ENCODE assay signal across 9 mouse cellular contexts in genomic region chr17:3288341-3288740, GRCm38 (mm10). TPM values are rescaled to one million over a fixed set of nuclear protein-coding genes. Genes with fewer than 3 reads are reported as not detected.
DNase-seq lines count a peak whose midpoint lies in the region; ATAC-seq and TF ChIP-seq lines count a peak whose summit lies in the region.
"Had no signal": no experiment of that assay in that cellular context is flagged by ENCODE, and none has a peak within 500 bp of the region (broad histone marks: within the 10 kb centered on the region; RNA-seq: fewer than 3 reads in every experiment).

No protein-coding gene starts in this region.

- DNase-seq in heart, adult 2 months: peak; percentile 35 to 64
- peak; percentile 46 for DNase-seq in WW6 (ENCODE audit: low read depth, low spot score)
- peak; percentile 58 to 67 for DNase-seq in cerebellum, postnatal 36 days
- peak; percentile 47 to 67 for DNase-seq in heart, postnatal 36 days
- peak; percentile 54 for DNase-seq in left cerebral cortex, adult 11 months (ENCODE audit: low spot score)
- DNase-seq in stomach, postnatal 0 days (ENCODE audit: low spot score): peak; percentile 76

- H3K4me3 ChIP-seq in heart, adult 2 months: no peak overlapping the region
- H3K4me3 ChIP-seq in heart, embryonic 12.5 days: no peak overlapping the region
- H3K4me3 ChIP-seq in stomach, postnatal 0 days (ENCODE audit: low read depth, low read length): no peak overlapping the region
- H3K4me3 ChIP-seq: embryonic facial prominence, embryonic 13.5 days had no signal

- no peak overlapping the region for H3K4me2 ChIP-seq in heart, embryonic 12.5 days
- H3K4me2 ChIP-seq in stomach, postnatal 0 days (replicated peaks; ENCODE audit: low read depth): no peak overlapping the region
- H3K4me2 ChIP-seq: embryonic facial prominence, embryonic 13.5 days had no signal

- intact Hi-C loops in heart, adult 2 months (cut with DNase I): loop anchor here (5.0 kb wide), 2 partner anchors 59 to 159 kb away; no protein-coding TSS in a partner anchor
- intact Hi-C loops in heart, postnatal 36 days (cut with DNase I): loop anchor here (5.0 kb wide), 2 partner anchors 59 to 159 kb away; no protein-coding TSS in a partner anchor

- no peak overlapping the region for H3K27ac ChIP-seq in heart, adult 2 months
- H3K27ac ChIP-seq in heart, embryonic 12.5 days (ENCODE audit: poor library complexity, severe bottlenecking): no peak overlapping the region
- H3K27ac ChIP-seq in stomach, postnatal 0 days (replicated peaks): no peak overlapping the region
- H3K27ac ChIP-seq: embryonic facial prominence, embryonic 13.5 days had no signal

- no peaks in the 10 kb centered on the region for H3K27me3 ChIP-seq in heart, adult 2 months (ENCODE audit: control insufficient read depth, insufficient read depth, low read length)
- no peaks in the 10 kb centered on the region for H3K27me3 ChIP-seq in heart, embryonic 12.5 days (replicated peaks)
- no peaks in the 10 kb centered on the region for H3K27me3 ChIP-seq in stomach, postnatal 0 days (ENCODE audit: control insufficient read depth, insufficient read depth, low read length)
- H3K27me3 ChIP-seq: embryonic facial prominence, embryonic 13.5 days had no signal

- H3K79me2 ChIP-seq in heart, adult 2 months (replicated peaks; ENCODE audit: control insufficient read depth, insufficient read depth, low read length): no peaks in the 10 kb centered on the region

- TF ChIP-seq CTCF in heart, adult 2 months (IDR thresholded peaks at IDR 0.05): peak; percentile 82
- TF ChIP-seq CTCF in stomach, postnatal 0 days (IDR thresholded peaks at IDR 0.05; ENCODE audit: low read depth): peak; percentile 85

- no peaks in the 10 kb centered on the region for H3K4me1 ChIP-seq in heart, adult 2 months (ENCODE audit: control insufficient read depth, insufficient read depth, low read length)
- H3K4me1 ChIP-seq in heart, embryonic 12.5 days (replicated peaks): peaks cover 14% of the 10 kb centered on the region
- H3K4me1 ChIP-seq in stomach, postnatal 0 days (replicated peaks; ENCODE audit: control insufficient read depth, insufficient read depth): no peaks in the 10 kb centered on the region

- no peak for ATAC-seq in heart, embryonic 12.5 days (ENCODE audit: insufficient number of reproducible peaks, low FRiP score)
- peak; percentile 99 for ATAC-seq in megakaryocyte progenitor cell, adult 5-6 weeks (replicated peaks; ENCODE audit: poor library complexity)
- ATAC-seq in stomach, postnatal 0 days (ENCODE audit: low FRiP score, low TSS enrichment): no peak

- H3K9me3 ChIP-seq in heart, embryonic 12.5 days (replicated peaks): 0 out of 2 replicates have a peak, but pooled peaks cover 2% of the 10 kb centered on the region
- no peaks in the 10 kb centered on the region for H3K9me3 ChIP-seq in stomach, postnatal 0 days (ENCODE audit: control insufficient read depth, low read length)
- H3K9me3 ChIP-seq: embryonic facial prominence, embryonic 13.5 days had no signal

- WGBS in heart, adult 2 months: 17% methylated on average over 6 of the region's 6 CpGs
- WGBS in heart, embryonic 12.5 days: 22% methylated on average over 6 of the region's 6 CpGs
- WGBS in stomach, postnatal 0 days: 26% methylated on average over 6 of the region's 6 CpGs

- TF ChIP-seq EP300 in heart, adult 2 months (IDR thresholded peaks at IDR 0.05; ENCODE audit: insufficient read depth, low read depth, low read length): no peak
- TF ChIP-seq EP300 in stomach, postnatal 0 days (optimal IDR thresholded peaks at IDR 0.05): no peak

- H3K36me3 ChIP-seq in heart, adult 2 months (ENCODE audit: control insufficient read depth, insufficient read depth, low read length): no peaks in the 10 kb centered on the region
- peaks cover 6% of the 10 kb centered on the region for H3K36me3 ChIP-seq in heart, embryonic 12.5 days
- no peaks in the 10 kb centered on the region for H3K36me3 ChIP-seq in stomach, postnatal 0 days (ENCODE audit: control insufficient read depth, insufficient read depth, low read length)

- no peak overlapping the region for H3K9ac ChIP-seq in heart, adult 2 months (ENCODE audit: low read depth, low read length)
- no peak overlapping the region for H3K9ac ChIP-seq in heart, embryonic 12.5 days
- H3K9ac ChIP-seq in stomach, postnatal 0 days (ENCODE audit: low read length): no peak overlapping the region
- H3K9ac ChIP-seq: embryonic facial prominence, embryonic 13.5 days had no signal

- TF ChIP-seq POLR2A in heart, adult 2 months (IDR thresholded peaks at IDR 0.05; ENCODE audit: insufficient read depth, low read depth, low read length): no peak

RNA-seq across cellular contexts. Expression of gene Tiam2, which starts 38.0 kb away (rescaled TPM):
- 1 to 10 TPM; 2.3 to 2.7 TPM for total RNA-seq in heart, adult 2 months (2021)
- 1.1 and 1.7 TPM in 2 replicates for polyA plus RNA-seq in heart, adult 2 months (2012; rRNA removed)
- polyA plus RNA-seq in heart, embryonic 12.5 days (2016; fragmentation: Nextera tagmentation; extraction: Ambion mirVana): 4.4 and 5.6 TPM in 2 replicates
- 1 to 10 TPM; 1.4 to 2.3 TPM for total RNA-seq in heart, postnatal 36 days (2021)
- 5.6 and 6.2 TPM in 2 replicates for total RNA-seq in megakaryocyte progenitor cell, adult 5-6 weeks (2015)
- total RNA-seq in megakaryocyte progenitor cell, adult 5-6 weeks (2017): 4.4 and 7.5 TPM in 2 replicates
- polyA plus RNA-seq in stomach, postnatal 0 days (2015; fragmentation: Nextera tagmentation; extraction: Ambion mirVana): 1.2 and 1.6 TPM in 2 replicates
